In the genomic region with DNA sequence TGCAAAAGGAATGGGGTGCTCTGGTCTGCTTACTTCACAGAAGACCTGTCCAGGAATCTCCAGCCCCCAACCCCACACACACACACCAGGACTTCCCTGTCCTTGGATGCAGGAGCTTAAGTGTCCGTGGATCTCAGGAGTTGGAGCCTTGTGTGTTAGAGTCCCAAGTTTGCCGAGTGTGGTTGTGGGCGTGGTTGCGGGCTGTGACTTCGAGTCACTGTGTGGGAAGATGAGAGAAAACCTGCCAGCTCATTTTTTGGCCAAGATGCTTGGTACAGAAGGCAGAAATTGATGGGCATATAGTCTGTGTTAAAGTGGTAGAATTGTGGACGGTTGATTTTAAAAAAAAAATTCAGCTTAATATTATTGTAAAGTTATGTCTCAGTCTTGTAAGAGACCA, we compare ENCODE assay signal across 21 mouse cellular contexts.
A peak's percentile ranks its signal among the peaks of the same experiment; 100 is the strongest.
DNase-seq lines count a peak whose midpoint lies in the region; ATAC-seq and TF ChIP-seq lines count a peak whose summit lies in the region.
"Had no signal": no experiment of that assay in that cellular context is flagged by ENCODE, and none has a peak within 500 bp of the region (broad histone marks: within the 10 kb centered on the region; RNA-seq: fewer than 3 reads in every experiment).

No protein-coding gene starts in this region.

- TF ChIP-seq POLR2A in lung, adult 2 months (IDR thresholded peaks at IDR 0.05; ENCODE audit: borderline replicate concordance, extremely low read depth, low read depth, low read length) = no peak

- no peak for TF ChIP-seq CTCF in hindbrain, postnatal 0 days (IDR thresholded peaks at IDR 0.05; ENCODE audit: low read depth)
- TF ChIP-seq CTCF in lung, adult 2 months (IDR thresholded peaks at IDR 0.05; ENCODE audit: insufficient read depth, low read length) = no peak

- H3K27ac ChIP-seq in hindbrain, postnatal 0 days = peak overlapping the region; percentile 87; the same call in 1 of the 2 replicates
- H3K27ac ChIP-seq in hindbrain, embryonic 12.5 days = no peak overlapping the region
- H3K27ac ChIP-seq in lung, embryonic 16.5 days (ENCODE audit: low read length) = peak overlapping the region; percentile 85; the same call in 1 of the 2 replicates
- H3K27ac ChIP-seq: embryonic facial prominence, embryonic 10.5 days; hindbrain, embryonic 10.5 days; macrophage; midbrain, embryonic 12.5 days; stomach, postnatal 0 days had no signal

- no peaks in the 10 kb centered on the region for H3K9me3 ChIP-seq in hindbrain, postnatal 0 days (ENCODE audit: low read length)
- H3K9me3 ChIP-seq in hindbrain, embryonic 12.5 days (replicated peaks) = no peaks in the 10 kb centered on the region
- no peaks in the 10 kb centered on the region for H3K9me3 ChIP-seq in lung, embryonic 16.5 days (ENCODE audit: control insufficient read depth, low read length)
- H3K9me3 ChIP-seq: embryonic facial prominence, embryonic 10.5 days; hindbrain, embryonic 10.5 days; midbrain, embryonic 12.5 days; neural tube, embryonic 13.5 days had no signal

- no peak overlapping the region for H3K4me2 ChIP-seq in hindbrain, postnatal 0 days (ENCODE audit: low read depth, low read length)
- H3K4me2 ChIP-seq in hindbrain, embryonic 12.5 days (replicated peaks) = no peak overlapping the region
- H3K4me2 ChIP-seq in lung, embryonic 16.5 days (ENCODE audit: low read depth, low read length) = no peak overlapping the region
- H3K4me2 ChIP-seq: heart, embryonic 11.5 days; liver, embryonic 11.5 days; midbrain, embryonic 12.5 days; neural tube, embryonic 13.5 days had no signal

- H3K9ac ChIP-seq in hindbrain, postnatal 0 days (replicated peaks; ENCODE audit: low read length) = no peak overlapping the region
- H3K9ac ChIP-seq in hindbrain, embryonic 12.5 days = no peak overlapping the region
- H3K9ac ChIP-seq in lung, embryonic 16.5 days (ENCODE audit: low read length) = no peak overlapping the region
- H3K9ac ChIP-seq: midbrain, embryonic 12.5 days; neural tube, embryonic 13.5 days had no signal

- DNase-seq in frontal cortex, postnatal 36 days (ENCODE audit: low spot score in 2 of 2) = peak; percentile 51 to 59
- no peak for DNase-seq in frontal cortex, postnatal 10 days (ENCODE audit: low spot score in 2 of 2)
- DNase-seq in hindbrain, postnatal 0 days (ENCODE audit: low spot score) = no peak
- DNase-seq in lung, adult 2 months = no peak
- DNase-seq in brain, adult 2 months (ENCODE audit: low read depth, low spot score) = peak; percentile 79
- no peak for DNase-seq in yolk sac, embryonic 10.5 days (ENCODE audit: low spot score)
- DNase-seq: adrenal gland, adult 2 months; cerebellum, adult 8-10 months; gastrocnemius, postnatal 25 days; kidney, adult 18-20 months; lung, adult 18-20 months had no signal

- H3K4me3 ChIP-seq in hindbrain, postnatal 0 days (ENCODE audit: low read length) = no peak overlapping the region
- no peak overlapping the region for H3K4me3 ChIP-seq in hindbrain, embryonic 12.5 days
- no peak overlapping the region for H3K4me3 ChIP-seq in lung, embryonic 16.5 days (ENCODE audit: low read length)
- H3K4me3 ChIP-seq in lung, adult 2 months (replicated peaks; ENCODE audit: extremely low read depth, low read depth, low read length) = no peak overlapping the region
- H3K4me3 ChIP-seq: embryonic facial prominence, embryonic 10.5 days; hindbrain, embryonic 10.5 days; midbrain, embryonic 12.5 days; neural tube, embryonic 13.5 days had no signal

- 85% methylated on average over 6 of the region's 6 CpGs for WGBS in hindbrain, postnatal 0 days
- 90% methylated on average over 6 of the region's 6 CpGs for WGBS in hindbrain, embryonic 12.5 days
- 79% methylated on average over 6 of the region's 6 CpGs for WGBS in lung, embryonic 16.5 days
- WGBS in lung, adult 2 months = 79% methylated on average over 6 of the region's 6 CpGs

- no peaks in the 10 kb centered on the region; the same call in 1 of the 2 replicates for H3K36me3 ChIP-seq in hindbrain, postnatal 0 days (ENCODE audit: insufficient read depth, low read length)
- H3K36me3 ChIP-seq in hindbrain, embryonic 12.5 days = no peaks in the 10 kb centered on the region
- no peaks in the 10 kb centered on the region for H3K36me3 ChIP-seq in lung, embryonic 16.5 days (ENCODE audit: control insufficient read depth, insufficient read depth, low read length)
- H3K36me3 ChIP-seq: embryonic facial prominence, embryonic 10.5 days; hindbrain, embryonic 10.5 days; midbrain, embryonic 12.5 days; neural tube, embryonic 13.5 days had no signal

- ATAC-seq in hindbrain, postnatal 0 days = no peak
- ATAC-seq in hindbrain, embryonic 12.5 days (ENCODE audit: low FRiP score) = no peak
- no peak for ATAC-seq in lung, embryonic 16.5 days (ENCODE audit: low read depth)

- H3K4me1 ChIP-seq in hindbrain, postnatal 0 days (ENCODE audit: insufficient read depth, low read length) = no peaks in the 10 kb centered on the region
- H3K4me1 ChIP-seq in hindbrain, embryonic 12.5 days = peaks cover 7% of the 10 kb centered on the region; the same call in 1 of the 2 replicates
- no peaks in the 10 kb centered on the region for H3K4me1 ChIP-seq in lung, embryonic 16.5 days (replicated peaks; ENCODE audit: control insufficient read depth, insufficient read depth, low read length)
- peaks cover 20% of the 10 kb centered on the region for H3K4me1 ChIP-seq in lung, adult 2 months (ENCODE audit: control insufficient read depth, insufficient read depth, low read length)
- H3K4me1 ChIP-seq: midbrain, embryonic 12.5 days had no signal

- no peaks in the 10 kb centered on the region for H3K27me3 ChIP-seq in hindbrain, postnatal 0 days (ENCODE audit: insufficient read depth, low read length)
- H3K27me3 ChIP-seq in hindbrain, embryonic 12.5 days = no peaks in the 10 kb centered on the region
- no peaks in the 10 kb centered on the region for H3K27me3 ChIP-seq in lung, embryonic 16.5 days (ENCODE audit: control insufficient read depth, insufficient read depth, low read depth, low read length)
- H3K27me3 ChIP-seq: midbrain, embryonic 12.5 days; neural tube, embryonic 13.5 days had no signal

Comparison
In these comparisons a context has a peak if more than half of its experiments do, and no peak if none do; other contexts are left out.
1. DNase-seq: peak in frontal cortex, postnatal 36 days (2 of 2) and brain, adult 2 months (single experiment); none in frontal cortex, postnatal 10 days (0 of 2), hindbrain, postnatal 0 days (single experiment), lung, adult 2 months (single experiment) and yolk sac, embryonic 10.5 days (single experiment).